Mouse (Mus musculus) embryonic facial prominence, embryonic 14.5 days (tissue): ENCODE data around the gene Csk. TPM values are rescaled to one million over a fixed set of nuclear protein-coding genes. Genes with fewer than 3 reads are reported as not detected.

ENCODE experiments used
- ATAC-seq: fragments of 200-750 bp; cut with Nextera tagmentation; 2 replicates; pipeline ENCODE4 v1.8.0; 2017; ENCODE audit warnings: low read depth, moderate number of reproducible peaks, moderate TSS enrichment
- DNase-seq: peaks from one replicate; pipeline ENCODE4 v3.0.0-alpha.2; 2015; ENCODE audit warnings: low spot score
- H3K27ac ChIP-seq: fragments of 300-500 bp; sonication (generic); replicated peaks from 2 replicates; pipeline ENCODE4 v1.5.1; 2014; ENCODE audit warnings: low read depth, mild to moderate bottlenecking, low read length, moderate library complexity
- H3K27me3 ChIP-seq: fragments of 300-500 bp; sonication (generic); replicated peaks from 2 replicates; pipeline ENCODE4 v1.6.1; 2014; ENCODE audit warnings: low read length; ENCODE audit not compliant: control insufficient read depth, insufficient read depth
- H3K36me3 ChIP-seq: fragments of 300-500 bp; sonication (generic); 2 replicates; pipeline ENCODE4 v1.6.1; 2014; ENCODE audit warnings: low read length, mixed read lengths; ENCODE audit not compliant: control insufficient read depth, insufficient read depth
- H3K4me1 ChIP-seq: fragments of 300-500 bp; sonication (generic); 2 replicates; pipeline ENCODE4 v1.6.1; 2014; ENCODE audit warnings: antibody characterized with exemption, low read length; ENCODE audit not compliant: control insufficient read depth, insufficient read depth
- H3K4me2 ChIP-seq: fragments of 300-500 bp; sonication (generic); 2 replicates; pipeline ENCODE4 v1.6.1; 2014; ENCODE audit warnings: low read depth, mild to moderate bottlenecking, low read length, moderate library complexity, mixed read lengths
- H3K4me3 ChIP-seq: fragments of 300-500 bp; sonication (generic); 2 replicates; pipeline ENCODE4 v1.5.1; 2014; ENCODE audit warnings: low read depth, mild to moderate bottlenecking, low read length
- H3K9ac ChIP-seq: fragments of 300-500 bp; sonication (generic); 2 replicates; pipeline ENCODE4 v1.6.1; 2014; ENCODE audit warnings: low read depth, mild to moderate bottlenecking, low read length, moderate library complexity, mixed read lengths
- H3K9me3 ChIP-seq: fragments of 300-500 bp; sonication (generic); 2 replicates; pipeline ENCODE4 v1.6.1; 2016; ENCODE audit warnings: low read length; ENCODE audit not compliant: control insufficient read depth
- WGBS: fragments of 180-500 bp; shearing (Covaris S2); extraction: QIAGEN DNeasy Blood & Tissue Kit; methylation state at CpG from one replicate; pipeline ENCODE4 v1.1.7; 2014; 5-methylcytosine and 5-hydroxymethylcytosine counted together
- polyA plus RNA-seq: library from polyadenylated mRNA; unstranded; fragments of >200 nt; fragmentation: Nextera tagmentation; extraction: Ambion mirVana; gene quantifications from 2 replicates; pipeline ENCODE4 v1.2.1, GENCODE M21; 2014

The Csk gene
- polyA plus RNA-seq, 1 experiment from 2014 or later: 26.6 TPM

GRCm38 (mm10) chr9:57666536-57666935, 13.1 kb upstream of the Csk start:
- no peak for ATAC-seq
- no peaks in the 10 kb centered on the region for H3K27me3 ChIP-seq
- 87% methylated on average over 8 of the region's 8 CpGs for WGBS

GRCm38 (mm10) chr9:57664616-57665015, 11.2 kb upstream of the Csk start:
- Histone ChIP-seq H3K27me3 (no peaks in the 10 kb centered on the region), H3K4me2 (no peak overlapping the region), H3K9me3 (no peaks in the 10 kb centered on the region), H3K27ac (no peak overlapping the region), H3K9ac (no peak overlapping the region), H3K4me3 (no peak overlapping the region), H3K36me3 (no peaks in the 10 kb centered on the region), H3K4me1 (no peaks in the 10 kb centered on the region)
- 56% methylated on average over 7 of the region's 7 CpGs for WGBS
- no peak for DNase-seq
- ATAC-seq: no peak

More at GRCm38 (mm10) chr9:57666536-57666935, 13.1 kb upstream of the Csk start:
- DNase-seq: no peak
- Histone ChIP-seq H3K4me1 (no peaks in the 10 kb centered on the region), H3K27ac (no peak overlapping the region), H3K9ac (no peak overlapping the region), H3K4me2 (no peak overlapping the region), H3K36me3 (no peaks in the 10 kb centered on the region), H3K9me3 (no peaks in the 10 kb centered on the region), H3K4me3 (no peak overlapping the region)

GRCm38 (mm10) chr9:57661552-57661951, 8.1 kb upstream of the Csk start:
- Histone ChIP-seq H3K9me3 (no peaks in the 10 kb centered on the region), H3K27me3 (no peaks in the 10 kb centered on the region), H3K27ac (no peak overlapping the region), H3K36me3 (no peaks in the 10 kb centered on the region), H3K9ac (no peak overlapping the region), H3K4me2 (no peak overlapping the region), H3K4me3 (no peak overlapping the region), H3K4me1 (no peaks in the 10 kb centered on the region)
- no peak for DNase-seq
- 66% methylated on average over 3 of the region's 3 CpGs for WGBS
- no peak for ATAC-seq

- no peak overlapping the region for H3K27ac ChIP-seq
- WGBS: 54% methylated on average over 6 of the region's 6 CpGs
These were observed 7.1 kb upstream of the Csk start for GRCm38 (mm10) chr9:57660501-57660900.

GRCm38 (mm10) chr9:57659774-57660173, 6.3 kb upstream of the Csk start:
- WGBS: 27% methylated on average over 4 of the region's 4 CpGs
- no peak overlapping the region for H3K27ac ChIP-seq
- H3K4me2 ChIP-seq: no peak overlapping the region
- H3K27me3 ChIP-seq: no peaks in the 10 kb centered on the region
- no peaks in the 10 kb centered on the region for H3K36me3 ChIP-seq
- H3K4me1 ChIP-seq: no peaks in the 10 kb centered on the region
- no peak overlapping the region for H3K9ac ChIP-seq
- no peaks in the 10 kb centered on the region for H3K9me3 ChIP-seq
- ATAC-seq: peak; percentile 60; the same call in 1 of the 2 replicates
- no peak overlapping the region for H3K4me3 ChIP-seq
- DNase-seq: peak; percentile 77

More at GRCm38 (mm10) chr9:57660501-57660900, 7.1 kb upstream of the Csk start:
- DNase-seq (no peak), ATAC-seq (no peak)
- no peaks in the 10 kb centered on the region for H3K27me3 ChIP-seq
- no peak overlapping the region for H3K4me2 ChIP-seq
- H3K9me3 ChIP-seq: no peaks in the 10 kb centered on the region
- no peaks in the 10 kb centered on the region for H3K4me1 ChIP-seq
- no peak overlapping the region for H3K4me3 ChIP-seq
- no peak overlapping the region for H3K9ac ChIP-seq
- H3K36me3 ChIP-seq: no peaks in the 10 kb centered on the region

- Histone ChIP-seq H3K4me3 (no peak overlapping the region), H3K9ac (no peak overlapping the region), H3K27ac (no peak overlapping the region), H3K36me3 (no peaks in the 10 kb centered on the region), H3K4me2 (no peak overlapping the region), H3K9me3 (no peaks in the 10 kb centered on the region), H3K4me1 (no peaks in the 10 kb centered on the region), H3K27me3 (0 out of 2 replicates have a peak, but pooled peaks cover 7% of the 10 kb centered on the region)
- ATAC-seq (no peak), DNase-seq (no peak)
- WGBS: 88% methylated on average over 4 of the region's 4 CpGs
These were observed 5.5 kb upstream of the Csk start for GRCm38 (mm10) chr9:57658970-57659369.

GRCm38 (mm10) chr9:57657843-57658242, 4.4 kb upstream of the Csk start:
- Histone ChIP-seq H3K9me3 (no peaks in the 10 kb centered on the region), H3K9ac (no peak overlapping the region), H3K36me3 (no peaks in the 10 kb centered on the region), H3K27ac (no peak overlapping the region), H3K4me3 (no peak overlapping the region), H3K4me2 (no peak overlapping the region), H3K27me3 (0 out of 2 replicates have a peak, but pooled peaks cover 9% of the 10 kb centered on the region), H3K4me1 (no peaks in the 10 kb centered on the region)
- DNase-seq (no peak), ATAC-seq (no peak)
- 55% methylated on average over 4 of the region's 4 CpGs for WGBS

GRCm38 (mm10) chr9:57656631-57657350, 3.4 kb upstream of the Csk start:
- Histone ChIP-seq H3K4me2 (no peak overlapping the region), H3K9me3 (no peaks in the 10 kb centered on the region), H3K36me3 (no peaks in the 10 kb centered on the region), H3K4me1 (no peaks in the 10 kb centered on the region), H3K27ac (no peak overlapping the region), H3K9ac (no peak overlapping the region), H3K27me3 (0 out of 2 replicates have a peak, but pooled peaks cover 9% of the 10 kb centered on the region), H3K4me3 (no peak overlapping the region)
- WGBS: 86% methylated on average over 19 of the region's 19 CpGs
- DNase-seq: no peak
- no peak for ATAC-seq

GRCm38 (mm10) chr9:57655749-57656148, 2.3 kb upstream of the Csk start:
- 0 out of 2 replicates have a peak, but pooled peaks cover 9% of the 10 kb centered on the region for H3K27me3 ChIP-seq
- DNase-seq: peak; percentile 93
- peaks cover 4% of the 10 kb centered on the region for H3K4me1 ChIP-seq
- 0 out of 2 replicates have a peak overlapping the region, but pooled peaks have one; percentile 14 for H3K4me3 ChIP-seq
- 1% methylated on average over 11 of the region's 11 CpGs for WGBS
- ATAC-seq: peak; percentile 80
- H3K4me2 ChIP-seq: peak overlapping the region; percentile 49
- H3K9me3 ChIP-seq: no peaks in the 10 kb centered on the region
- H3K9ac ChIP-seq: peak overlapping the region; percentile 45; the same call in 1 of the 2 replicates
- H3K36me3 ChIP-seq: no peaks in the 10 kb centered on the region
- H3K27ac ChIP-seq: no peak overlapping the region
